Mouse (Mus musculus) E14TG2a.4 (cell line): ENCODE data around the gene Ak7.
A peak's percentile ranks its signal among the peaks of the same experiment; 100 is the strongest.

ENCODE experiments used
- CTCF ChIP-seq: conservative IDR thresholded peaks from 2 replicates; pipeline ENCODE4 v1.5.1; 2014; ENCODE audit warnings: low read length
- NANOG ChIP-seq: IDR thresholded peaks from 2 replicates; pipeline ENCODE4 v1.6.1; 2014; ENCODE audit warnings: borderline replicate concordance, low read length, mixed read lengths

DNA sequence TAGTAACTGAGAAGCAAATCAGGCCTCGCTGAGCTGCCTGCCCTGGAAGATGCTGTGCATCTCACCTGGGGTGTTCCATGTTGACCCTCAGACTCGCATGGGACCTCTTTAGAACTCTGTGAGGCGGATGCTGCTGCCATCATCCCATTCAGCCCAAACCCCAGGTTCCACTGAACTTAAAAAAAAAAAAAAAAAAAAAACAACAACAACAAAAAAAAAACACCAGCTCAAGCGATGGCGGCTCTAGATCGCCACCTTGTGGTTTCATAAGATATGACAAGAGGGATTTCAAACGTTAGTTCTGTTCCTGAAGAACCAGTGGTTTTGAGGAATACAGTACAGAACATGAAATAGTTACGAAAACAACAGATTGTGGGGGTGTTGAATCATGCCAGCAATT lies 22.2 kb downstream of the Ak7 start:
- TF ChIP-seq CTCF (peak; percentile 90), NANOG (no peak)
